Mouse (Mus musculus) E14TG2a.4 (cell line): Measurements from ENCODE around the gene Eef1a1.
A peak's percentile ranks its signal among the peaks of the same experiment; 100 is the strongest.

Source experiments
- H3K27me3 ChIP-seq: 2 replicates; pipeline ENCODE4 v1.6.1; 2014; ENCODE audit warnings: low read length, control low read depth; ENCODE audit not compliant: insufficient read depth
- H3K36me3 ChIP-seq: 2 replicates; pipeline ENCODE4 v1.6.1; 2014; ENCODE audit warnings: low read length, control low read depth; ENCODE audit not compliant: insufficient read depth
- H3K4me1 ChIP-seq: replicated peaks from 2 replicates; pipeline ENCODE4 v1.6.1; 2014; ENCODE audit warnings: low read depth, low read length, control low read depth
- H3K4me3 ChIP-seq: replicated peaks from 2 replicates; pipeline ENCODE4 v1.5.1; 2014; ENCODE audit warnings: mild to moderate bottlenecking, low read length
- H3K9me3 ChIP-seq: 2 replicates; pipeline ENCODE4 v1.6.1; 2014; ENCODE audit warnings: low read length, control low read depth
- CTCF ChIP-seq: conservative IDR thresholded peaks from 2 replicates; pipeline ENCODE4 v1.5.1; 2014; ENCODE audit warnings: low read length
- NANOG ChIP-seq: IDR thresholded peaks from 2 replicates; pipeline ENCODE4 v1.6.1; 2014; ENCODE audit warnings: borderline replicate concordance, low read length, mixed read lengths
- POU5F1 ChIP-seq: IDR thresholded peaks from 2 replicates; pipeline ENCODE4 v1.6.1; 2014; ENCODE audit warnings: low read length, borderline replicate concordance

The Eef1a1 gene

DNA sequence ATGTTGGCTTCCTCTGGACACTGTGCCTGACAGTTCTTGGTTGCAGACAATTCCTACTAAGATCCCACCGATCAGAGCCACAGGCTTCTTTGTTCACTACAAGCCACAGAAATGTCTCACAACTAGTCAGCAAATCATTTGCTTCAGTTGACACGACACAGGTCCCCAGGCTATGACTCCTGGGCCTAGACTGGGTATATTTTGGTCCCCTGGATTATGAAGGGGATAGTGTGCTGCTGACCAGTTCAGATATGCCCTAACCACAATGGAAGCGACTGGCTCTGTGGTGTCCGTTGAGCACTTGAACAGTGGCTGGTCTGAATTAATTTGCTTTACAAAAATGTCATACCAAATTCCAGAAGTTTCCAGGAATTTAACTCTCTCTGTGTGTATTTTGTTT lies 25.7 kb upstream of the Eef1a1 start:
- Histone ChIP-seq H3K9me3 (no peaks in the 10 kb centered on the region), H3K36me3 (no peaks in the 10 kb centered on the region), H3K4me3 (no peak overlapping the region), H3K4me1 (peaks cover 21% of the 10 kb centered on the region), H3K27me3 (no peaks in the 10 kb centered on the region)
- no peak for TF ChIP-seq CTCF
- no peak for TF ChIP-seq NANOG
- TF ChIP-seq POU5F1, result no peak

DNA sequence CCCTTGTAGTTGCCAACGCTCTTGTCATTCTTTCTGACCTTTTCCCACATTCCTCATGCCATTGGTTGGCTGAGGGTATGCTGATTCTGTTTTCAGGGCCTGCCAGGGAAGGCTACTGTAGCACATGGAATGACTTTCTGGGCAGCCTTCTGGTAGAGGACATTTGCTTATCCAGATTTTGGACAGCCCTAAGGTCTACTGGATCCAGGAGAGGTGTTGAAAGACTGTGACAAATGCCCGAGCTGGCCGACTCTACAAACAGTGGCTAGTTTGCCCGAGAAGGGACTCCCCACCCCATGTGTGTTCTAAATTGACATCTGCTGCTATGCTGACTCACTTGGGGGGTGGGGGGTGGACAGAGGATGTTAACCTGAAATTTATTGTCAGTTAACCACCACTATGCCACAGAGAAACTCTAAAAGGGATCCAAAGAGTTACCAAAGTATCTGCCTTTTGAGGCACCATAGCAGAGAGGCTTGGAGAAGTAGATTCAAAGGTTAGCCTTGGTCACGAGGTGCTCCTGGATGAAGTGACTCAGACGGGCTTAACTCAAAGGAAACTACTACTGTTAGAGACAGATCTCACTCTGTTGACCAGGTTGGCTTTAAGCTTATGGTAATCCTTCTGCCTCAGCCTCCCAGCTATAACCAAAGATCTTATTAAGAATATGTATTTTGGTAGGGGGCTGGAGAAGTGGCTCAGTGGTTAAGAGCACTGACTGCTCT lies 25.0 kb upstream of the Eef1a1 start:
- Histone ChIP-seq H3K9me3 (no peaks in the 10 kb centered on the region), H3K36me3 (no peaks in the 10 kb centered on the region), H3K4me3 (no peak overlapping the region), H3K27me3 (no peaks in the 10 kb centered on the region), H3K4me1 (peaks cover 20% of the 10 kb centered on the region)
- TF ChIP-seq CTCF (no peak), POU5F1 (no peak), NANOG (no peak)

DNA sequence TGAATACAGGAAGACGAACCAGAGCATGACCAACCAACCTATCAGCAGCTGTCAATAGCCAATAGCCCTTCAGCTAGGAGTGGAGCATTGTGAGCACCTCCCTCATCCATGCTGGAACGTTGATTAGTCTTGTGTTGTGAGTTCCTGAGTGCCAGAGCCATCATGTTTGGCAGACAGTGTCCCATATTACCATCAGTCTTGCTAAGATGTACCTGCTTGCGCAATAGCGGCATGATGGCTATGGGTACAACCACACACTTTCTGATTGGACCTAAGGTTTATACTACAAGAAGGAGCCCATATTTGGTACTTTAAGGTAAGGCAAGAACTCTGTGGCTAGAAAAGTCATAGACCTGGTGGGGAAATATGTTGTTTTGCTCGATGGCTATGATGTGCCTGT lies 22.8 kb upstream of the Eef1a1 start:
- no peaks in the 10 kb centered on the region for H3K27me3 ChIP-seq

DNA sequence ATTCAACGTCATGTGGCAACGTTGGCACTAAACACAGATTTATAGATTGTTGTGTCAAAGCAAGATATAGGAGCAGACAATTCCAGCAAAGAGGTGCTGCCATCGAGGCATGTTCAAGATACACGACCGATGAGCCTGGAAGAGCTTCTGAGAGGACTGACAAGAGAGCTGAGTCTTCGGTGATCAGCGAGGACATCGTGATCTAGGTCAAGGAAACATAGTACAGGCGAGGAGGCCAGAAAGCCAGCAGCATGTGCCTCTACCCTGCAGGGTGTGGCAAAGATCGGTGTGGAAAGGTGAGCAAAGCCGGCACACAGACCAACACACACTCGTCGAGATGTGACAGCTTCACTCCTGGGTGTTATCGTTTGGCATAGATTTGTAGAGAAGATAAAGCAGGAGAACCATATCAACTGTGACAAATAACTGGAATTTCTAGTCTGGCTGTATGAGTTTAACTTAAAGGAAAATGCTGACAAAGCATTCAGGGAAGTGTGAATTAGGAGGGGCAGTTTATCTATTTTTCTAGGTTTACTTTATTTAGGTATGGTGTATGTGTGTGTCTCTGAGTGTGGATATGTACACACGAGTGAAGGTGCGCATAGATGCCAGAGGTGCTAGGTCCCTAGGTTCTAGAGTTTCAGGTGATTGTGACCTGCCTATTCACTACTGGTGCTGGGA lies 19.3 kb upstream of the Eef1a1 start:
- Histone ChIP-seq H3K27me3 (no peaks in the 10 kb centered on the region), H3K4me3 (no peak overlapping the region), H3K36me3 (peaks cover 9% of the 10 kb centered on the region), H3K9me3 (no peaks in the 10 kb centered on the region), H3K4me1 (peaks cover 47% of the 10 kb centered on the region)
- TF ChIP-seq CTCF, result no peak
- no peak for TF ChIP-seq POU5F1
- TF ChIP-seq NANOG, result no peak

More for the DNA sequence above, 22.8 kb upstream of the Eef1a1 start:
- Histone ChIP-seq H3K4me3 (no peak overlapping the region), H3K9me3 (no peaks in the 10 kb centered on the region), H3K36me3 (peaks cover 9% of the 10 kb centered on the region), H3K4me1 (peaks cover 28% of the 10 kb centered on the region)
- TF ChIP-seq POU5F1 (no peak), CTCF (no peak), NANOG (no peak)

DNA sequence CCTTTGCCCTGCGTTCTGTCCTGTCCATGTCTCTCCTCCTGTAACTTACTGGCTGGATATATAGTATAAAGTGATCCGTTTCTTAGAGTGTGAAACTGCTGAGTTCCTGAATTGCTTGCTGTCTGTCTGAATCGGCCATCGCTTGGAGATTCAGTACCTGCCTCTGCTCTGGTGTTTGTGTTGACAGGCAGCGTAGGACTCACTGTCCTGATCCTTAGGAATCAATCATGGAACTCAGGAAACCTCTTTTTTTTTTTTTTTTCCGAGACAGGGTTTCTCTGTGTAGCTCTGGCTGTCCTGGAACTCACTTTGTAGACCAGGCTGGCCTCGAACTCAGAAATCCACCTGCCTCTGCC lies 17.7 kb upstream of the Eef1a1 start:
- H3K27me3 ChIP-seq, result no peaks in the 10 kb centered on the region
- no peaks in the 10 kb centered on the region for H3K9me3 ChIP-seq
- H3K36me3 ChIP-seq, result peaks cover 9% of the 10 kb centered on the region
- peak overlapping the region; percentile 63 for H3K4me3 ChIP-seq
- H3K4me1 ChIP-seq, result peaks cover 59% of the 10 kb centered on the region
- TF ChIP-seq NANOG, result no peak
- no peak for TF ChIP-seq CTCF
- no peak for TF ChIP-seq POU5F1

DNA sequence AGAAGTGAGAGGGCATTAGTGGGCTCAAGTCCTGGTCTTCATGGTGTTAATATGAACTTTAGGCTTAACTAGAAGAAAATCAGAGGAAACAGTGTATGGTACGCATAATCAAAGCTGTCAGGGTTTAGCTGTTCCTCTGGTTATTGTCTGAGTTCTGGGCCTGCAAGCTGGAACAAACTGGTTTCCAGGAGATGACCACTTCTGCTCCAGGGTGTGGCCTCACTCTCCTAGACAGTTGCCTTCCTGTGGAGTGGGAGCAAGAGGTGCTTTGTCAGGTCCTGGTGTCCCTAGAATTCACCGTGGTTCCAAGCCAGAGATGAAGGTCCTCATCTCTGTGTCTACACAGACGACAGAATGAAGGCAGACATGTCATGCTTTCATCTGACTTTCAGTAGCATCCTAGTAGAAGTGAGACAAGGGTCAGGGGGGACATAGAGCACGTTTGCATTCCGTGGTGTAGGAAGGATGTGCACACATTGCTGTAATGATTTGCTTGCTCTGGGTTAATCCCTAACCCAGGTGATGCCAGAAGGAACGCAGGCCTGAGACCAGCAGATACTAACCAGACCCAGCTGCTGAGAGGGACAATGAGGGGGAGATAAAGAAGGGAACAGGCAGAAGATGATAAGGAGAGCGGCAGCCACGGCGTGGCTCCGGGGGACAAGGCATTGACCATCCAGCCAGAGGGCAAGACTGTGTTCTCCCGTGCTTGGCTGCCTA lies 17.2 kb upstream of the Eef1a1 start:
- Histone ChIP-seq H3K9me3 (no peaks in the 10 kb centered on the region), H3K4me3 (peak overlapping the region; percentile 63), H3K27me3 (no peaks in the 10 kb centered on the region), H3K4me1 (peaks cover 62% of the 10 kb centered on the region), H3K36me3 (peaks cover 9% of the 10 kb centered on the region)
- TF ChIP-seq CTCF (no peak), NANOG (no peak), POU5F1 (no peak)

GRCm38 (mm10) chr9:78505223-78505622 lies 16.3 kb upstream of the Eef1a1 start:
- H3K36me3 ChIP-seq, result peaks cover 16% of the 10 kb centered on the region

DNA sequence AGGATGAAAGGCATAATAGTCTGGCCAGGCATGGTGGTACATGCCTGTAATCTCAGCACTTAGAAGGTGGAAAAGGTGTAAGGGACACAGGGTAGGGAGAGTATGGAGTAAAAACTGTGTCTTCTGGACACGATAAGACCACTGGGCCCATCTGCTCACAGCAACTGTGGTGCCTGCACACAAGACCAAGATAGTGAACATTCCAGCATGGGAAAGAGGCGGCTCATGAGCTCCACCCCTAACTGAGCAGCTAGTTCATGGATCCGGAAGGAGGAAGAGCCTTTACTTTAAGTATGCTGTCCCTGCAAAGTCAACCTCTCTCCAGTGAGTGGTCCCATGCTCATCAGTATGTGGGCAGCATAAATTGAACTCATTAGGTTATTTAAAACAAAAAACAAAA lies 15.7 kb upstream of the Eef1a1 start:
- Histone ChIP-seq H3K4me3 (peak overlapping the region; percentile 71), H3K27me3 (no peaks in the 10 kb centered on the region), H3K9me3 (no peaks in the 10 kb centered on the region), H3K4me1 (peaks cover 73% of the 10 kb centered on the region), H3K36me3 (peaks cover 17% of the 10 kb centered on the region)
- TF ChIP-seq CTCF (no peak), POU5F1 (no peak), NANOG (no peak)

More at GRCm38 (mm10) chr9:78505223-78505622, 16.3 kb upstream of the Eef1a1 start:
- Histone ChIP-seq H3K9me3 (no peaks in the 10 kb centered on the region), H3K4me1 (peaks cover 68% of the 10 kb centered on the region), H3K4me3 (peak overlapping the region; percentile 71), H3K27me3 (no peaks in the 10 kb centered on the region)
- no peak for TF ChIP-seq CTCF
- TF ChIP-seq NANOG, result no peak
- TF ChIP-seq POU5F1, result no peak
